Mouse (Mus musculus): ENCODE data around the gene Slc22a27.
"Not testable (repeated sequence)": the region's sequence is repeated elsewhere in the genome, so short reads cannot be mapped to it uniquely, and the experiment has no call there.

Gene Slc22a27

DNA sequence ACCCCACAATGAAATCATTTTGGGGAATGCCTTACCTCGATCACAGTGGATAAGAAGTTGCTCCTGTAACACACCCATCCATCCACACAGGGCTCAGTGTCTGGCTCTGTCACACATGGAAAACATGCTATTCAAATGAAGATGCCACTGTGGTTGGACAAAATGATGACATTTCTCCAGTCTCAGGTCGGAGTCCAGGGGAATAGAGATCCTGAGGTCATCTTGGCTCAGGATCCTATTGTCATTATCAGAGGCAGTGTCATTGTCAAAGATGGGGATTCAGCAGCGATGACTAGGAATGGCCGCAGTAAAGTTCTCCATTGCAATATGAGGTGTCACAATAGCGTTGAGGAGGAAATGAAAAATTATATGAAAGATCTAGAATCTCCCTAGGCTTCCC, at the start of gene Slc22a27:
Gene Slc22a27, minus strand, starts transcription at position 101 of the 400 bp plus-strand sequence.
- not testable (repeated sequence) for DNase-seq

DNA sequence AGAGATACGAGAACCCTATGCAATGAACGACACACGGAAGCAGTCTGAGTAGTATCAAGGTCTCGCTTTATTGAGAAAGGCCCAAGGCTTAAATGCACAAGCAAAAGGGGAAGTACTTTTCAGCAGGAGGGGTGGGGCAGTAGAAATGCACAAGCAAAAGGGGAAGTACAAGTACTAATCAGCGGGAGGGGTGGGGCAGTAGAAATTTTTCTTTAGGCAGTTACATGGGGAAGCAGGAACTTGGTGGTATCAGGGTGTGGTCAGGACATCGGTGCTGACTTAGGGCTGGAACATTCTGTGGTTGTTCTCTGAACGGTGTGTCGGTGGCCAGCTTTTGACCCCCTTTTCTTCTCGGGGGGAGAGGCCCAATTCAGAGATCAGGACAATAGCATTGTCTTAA, 45.8 kb upstream of the Slc22a27 start:
- DNase-seq = not testable (repeated sequence)

DNA sequence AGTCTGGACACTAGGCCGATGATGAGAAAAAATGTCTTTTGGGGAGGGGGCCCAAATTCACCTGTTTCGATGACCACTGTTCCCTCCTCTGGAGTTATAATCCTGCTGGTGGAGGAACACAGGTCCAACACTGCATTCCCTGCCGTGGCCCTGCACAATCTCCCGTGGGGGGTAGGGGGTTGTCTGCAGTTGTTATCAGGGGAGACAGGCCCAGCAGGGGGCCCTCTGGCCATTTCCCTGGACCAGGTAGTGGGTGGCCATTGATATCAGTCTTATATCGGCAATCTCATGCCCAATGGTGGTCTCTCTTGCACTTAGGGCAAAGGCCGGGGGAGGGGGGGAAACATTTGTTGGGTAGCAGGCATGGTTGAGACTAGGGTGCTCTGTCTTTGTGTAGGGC, 43.3 kb upstream of the Slc22a27 start:
- not testable (repeated sequence) for DNase-seq

DNA sequence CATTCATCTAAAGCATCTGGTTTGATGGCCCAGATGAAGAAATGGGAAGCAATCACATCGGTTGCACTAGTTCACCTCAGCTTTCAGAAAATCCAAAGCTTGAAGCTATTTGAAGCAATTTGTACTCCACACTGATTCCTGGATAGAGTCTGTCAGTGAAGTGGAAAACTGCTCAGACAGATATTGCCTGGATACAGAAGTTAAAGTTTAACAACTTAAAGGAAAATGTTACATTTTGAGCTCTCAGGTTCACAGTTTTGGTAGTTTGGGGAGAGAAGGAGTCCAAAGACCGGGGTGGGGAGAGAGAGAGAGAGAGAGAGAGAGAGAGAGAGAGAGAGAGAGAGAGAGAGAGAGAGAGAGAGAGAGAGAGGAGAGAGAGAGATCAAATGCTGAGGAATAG, 2.9 kb upstream of the Slc22a27 start:
- no peak for DNase-seq

DNA sequence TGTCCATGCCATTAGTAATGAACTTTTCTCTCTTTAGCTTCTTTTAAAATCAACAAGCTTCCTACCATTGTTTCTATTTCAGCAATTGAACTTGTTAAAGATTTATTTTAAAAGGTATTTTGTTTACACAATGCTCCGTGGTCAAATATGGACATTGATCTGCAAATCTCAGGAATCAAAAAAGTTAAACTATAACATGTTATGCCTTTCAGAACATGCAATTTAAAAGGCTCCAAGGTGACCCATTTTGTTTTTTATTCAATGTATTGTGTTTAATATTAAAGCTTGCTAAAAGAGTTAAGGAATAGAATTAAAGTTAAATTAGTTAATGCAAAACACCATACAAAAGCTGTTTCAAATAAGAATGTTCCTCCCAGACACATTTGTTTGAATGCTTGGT, 723 bp upstream of the Slc22a27 start:
- not testable (repeated sequence) for DNase-seq

DNA sequence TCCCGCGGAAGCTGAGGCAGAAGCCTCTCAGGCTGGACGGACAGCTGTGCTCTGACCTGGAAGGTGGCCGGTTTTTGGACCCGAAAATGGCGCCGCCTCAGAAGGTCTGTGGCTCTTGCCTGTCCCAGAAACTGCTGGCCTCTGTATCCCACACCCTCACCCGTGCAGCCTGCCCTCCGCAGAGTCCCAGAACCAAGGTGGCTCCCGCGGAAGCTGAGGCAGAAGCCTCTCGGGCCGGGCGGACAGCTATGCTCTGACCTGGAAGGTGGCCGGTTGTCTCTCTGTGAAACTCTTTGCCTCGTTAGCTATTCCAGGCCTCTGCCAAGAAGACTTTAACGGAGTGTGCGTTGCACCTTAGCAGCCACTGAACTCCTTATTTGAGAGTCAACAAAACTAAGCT, 26.4 kb downstream of the Slc22a27 start:
- DNase-seq = not testable (repeated sequence)

DNA sequence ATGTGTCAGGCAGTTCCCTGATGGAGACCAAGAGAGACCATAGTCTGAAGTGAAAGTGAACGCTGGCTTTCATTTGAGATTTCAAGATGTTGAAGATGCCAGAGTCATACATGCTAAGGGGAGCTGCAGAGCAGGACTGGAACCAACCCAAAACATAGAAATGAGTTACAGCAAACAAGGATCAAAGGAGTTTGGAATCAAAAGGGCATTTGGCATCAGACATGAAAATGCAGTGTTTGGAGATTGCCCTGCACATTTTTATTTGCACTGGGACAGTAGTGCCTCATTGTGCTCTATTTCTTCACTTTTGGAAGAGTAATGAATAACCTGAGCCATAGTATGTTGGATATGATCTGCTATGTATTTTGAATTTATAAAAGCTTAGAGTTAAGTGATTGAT, 89.2 kb downstream of the Slc22a27 start:
- no peak for DNase-seq

DNA sequence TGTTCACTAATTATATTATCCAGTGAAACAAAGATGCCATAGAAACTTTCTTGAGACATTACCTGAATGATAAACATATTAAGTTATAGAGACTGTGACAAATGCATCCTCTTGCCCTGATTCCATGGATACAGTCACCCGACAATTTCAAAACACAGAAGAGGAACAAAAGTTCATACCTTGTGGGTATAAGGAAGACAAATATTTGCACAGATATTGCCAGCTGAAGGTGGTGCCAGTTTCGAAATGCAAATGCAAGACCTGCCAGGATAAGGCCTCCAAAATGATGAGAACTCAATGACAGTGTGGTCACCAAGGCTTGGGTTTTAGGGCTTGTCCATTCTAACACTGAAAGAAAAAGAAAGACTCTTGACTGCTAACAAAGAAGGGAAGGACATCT, 136.0 kb downstream of the Slc22a27 start:
- no peak for DNase-seq

Data from lung, postnatal 4 days (tissue).